Mouse (Mus musculus) neural tube, embryonic 11.5 days (tissue): ENCODE measurements at regions not wholly inside any gene's neighbourhood (a gene's known extent, or its start where the extent isn't known, plus 50 kb on each side); places are given as distances from the start of the nearest gene placed in this dataset.

Experiments used
- ATAC-seq: fragments of 200-750 bp; cut with Nextera tagmentation; 2 replicates; pipeline ENCODE4 v1.8.0; 2017; ENCODE audit warnings: moderate number of reproducible peaks, mild to moderate bottlenecking, moderate TSS enrichment, moderate library complexity; ENCODE audit not compliant: insufficient read depth, low FRiP score, low TSS enrichment
- DNase-seq: peaks from one replicate; pipeline ENCODE4 v3.0.0-alpha.2; 2015; ENCODE audit warnings: low spot score
- H3K27ac ChIP-seq: fragments of 300-500 bp; sonication (generic); 2 replicates; pipeline ENCODE4 v1.5.1; 2014; ENCODE audit warnings: low read depth, mild to moderate bottlenecking, low read length
- H3K27me3 ChIP-seq: fragments of 300-500 bp; sonication (generic); 2 replicates; pipeline ENCODE4 v1.6.1; 2014; ENCODE audit warnings: mild to moderate bottlenecking, low read length, mixed read lengths; ENCODE audit not compliant: control insufficient read depth, insufficient read depth
- H3K36me3 ChIP-seq: fragments of 300-500 bp; sonication (generic); 2 replicates; pipeline ENCODE4 v1.6.1; 2014; ENCODE audit warnings: mild to moderate bottlenecking, low read length, moderate library complexity, mixed read lengths; ENCODE audit not compliant: control insufficient read depth, insufficient read depth
- H3K4me1 ChIP-seq: fragments of 300-500 bp; sonication (generic); 2 replicates; pipeline ENCODE4 v1.6.1; 2014; ENCODE audit warnings: low read length, mixed read lengths; ENCODE audit not compliant: control insufficient read depth, insufficient read depth
- H3K4me2 ChIP-seq: fragments of 300-500 bp; sonication (generic); 2 replicates; pipeline ENCODE4 v1.6.1; 2014; ENCODE audit warnings: low read depth, mild to moderate bottlenecking, moderate library complexity
- H3K4me3 ChIP-seq: fragments of 300-500 bp; sonication (generic); 2 replicates; pipeline ENCODE4 v1.5.1; 2014; ENCODE audit warnings: low read depth, low read length
- H3K9ac ChIP-seq: fragments of 300-500 bp; sonication (generic); 2 replicates; pipeline ENCODE4 v1.6.1; 2014; ENCODE audit warnings: mild to moderate bottlenecking, low read length
- H3K9me3 ChIP-seq: fragments of 300-500 bp; sonication (generic); 2 replicates; pipeline ENCODE4 v1.6.1; 2016; ENCODE audit warnings: low read length; ENCODE audit not compliant: control insufficient read depth
- WGBS: fragments of 180-500 bp; shearing (Covaris S2); extraction: QIAGEN DNeasy Blood & Tissue Kit; methylation state at CpG from one replicate; pipeline ENCODE4 v1.1.7; 2014; 5-methylcytosine and 5-hydroxymethylcytosine counted together

GRCm38 (mm10) chr7:70505671-70506181 lies 139.2 kb upstream of the Nr2f2 start:
- ATAC-seq, result no peak
- H3K4me2 ChIP-seq, result no peak overlapping the region
- no peak for DNase-seq
- no peak overlapping the region for H3K4me3 ChIP-seq
- H3K4me1 ChIP-seq, result no peaks in the 10 kb centered on the region
- no peaks in the 10 kb centered on the region for H3K9me3 ChIP-seq
- no peak overlapping the region for H3K9ac ChIP-seq
- H3K27ac ChIP-seq, result no peak overlapping the region
- no peaks in the 10 kb centered on the region for H3K36me3 ChIP-seq
- no peaks in the 10 kb centered on the region for H3K27me3 ChIP-seq
- 3% methylated on average over 7 of the region's 7 CpGs for WGBS

DNA sequence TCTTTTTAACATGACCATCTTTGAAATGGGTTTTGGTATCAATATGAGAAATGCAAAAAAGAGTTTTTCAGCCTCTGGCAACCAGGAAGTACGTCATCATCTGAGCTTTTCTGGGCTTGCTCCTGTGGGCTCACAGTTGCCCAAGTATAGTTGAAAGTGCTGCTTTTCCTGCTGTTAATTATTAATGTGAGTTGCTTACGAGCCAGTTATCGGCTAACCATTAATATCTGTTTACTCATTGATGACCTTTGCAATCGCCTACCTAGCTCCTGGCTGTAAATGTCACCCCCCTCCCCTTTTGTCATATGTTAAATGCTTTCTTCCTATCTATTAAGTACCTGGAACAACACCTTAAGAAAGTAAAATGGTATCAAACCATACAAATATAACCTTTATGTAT lies 135.3 kb upstream of the Nr2f2 start:
- Histone ChIP-seq H3K4me3 (no peak overlapping the region), H3K36me3 (no peaks in the 10 kb centered on the region), H3K4me2 (no peak overlapping the region), H3K27me3 (no peaks in the 10 kb centered on the region), H3K9me3 (no peaks in the 10 kb centered on the region), H3K9ac (no peak overlapping the region), H3K4me1 (no peaks in the 10 kb centered on the region), H3K27ac (no peak overlapping the region)
- DNase-seq, result no peak
- WGBS, result 86% methylated on average over 4 of the region's 4 CpGs
- no peak for ATAC-seq

DNA sequence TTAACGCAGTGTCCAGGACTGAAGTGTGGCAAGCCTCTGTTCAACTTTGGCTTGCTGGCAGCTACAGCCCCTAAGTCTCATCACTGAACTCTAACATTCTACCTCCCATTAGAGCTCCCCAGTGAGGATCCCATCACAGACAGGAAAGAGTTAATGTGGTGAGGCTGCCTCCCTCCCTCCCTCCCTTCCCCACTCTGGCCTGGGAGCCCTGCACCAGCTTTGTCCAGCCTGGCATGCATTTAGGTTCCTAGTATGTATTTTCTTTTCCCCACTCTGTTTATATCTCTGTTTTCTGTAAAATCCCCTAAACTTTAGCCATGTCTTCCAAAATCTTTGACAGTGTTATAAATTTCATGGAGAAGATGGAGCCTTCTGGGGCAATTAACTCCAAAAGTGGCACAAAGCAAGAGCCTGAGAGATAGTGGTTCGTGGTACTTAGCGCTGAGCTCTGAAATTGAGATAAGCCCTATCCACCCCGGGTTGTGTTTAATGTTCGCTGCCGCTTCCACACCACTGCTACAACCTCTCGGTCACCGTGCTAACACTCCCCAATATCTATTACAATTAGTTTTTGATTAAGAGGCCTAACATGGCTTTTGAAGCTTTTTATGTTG lies 130.1 kb upstream of the Nr2f2 start:
- Histone ChIP-seq H3K9ac (no peak overlapping the region), H3K4me1 (no peaks in the 10 kb centered on the region), H3K27me3 (no peaks in the 10 kb centered on the region), H3K36me3 (no peaks in the 10 kb centered on the region), H3K9me3 (no peaks in the 10 kb centered on the region), H3K27ac (no peak overlapping the region), H3K4me2 (no peak overlapping the region), H3K4me3 (no peak overlapping the region)
- ATAC-seq (no peak), DNase-seq (no peak)
- WGBS, result 45% methylated on average over 8 of the region's 8 CpGs

GRCm38 (mm10) chr7:70484201-70484600 lies 117.7 kb upstream of the Nr2f2 start:
- Histone ChIP-seq H3K36me3 (no peaks in the 10 kb centered on the region), H3K9ac (no peak overlapping the region), H3K4me2 (no peak overlapping the region), H3K9me3 (no peaks in the 10 kb centered on the region), H3K4me1 (no peaks in the 10 kb centered on the region), H3K27me3 (no peaks in the 10 kb centered on the region), H3K27ac (no peak overlapping the region), H3K4me3 (no peak overlapping the region)
- ATAC-seq (no peak), DNase-seq (no peak)
- whole genome bisulfite sequencing, result 77% methylated on average over 2 of the region's 2 CpGs

DNA sequence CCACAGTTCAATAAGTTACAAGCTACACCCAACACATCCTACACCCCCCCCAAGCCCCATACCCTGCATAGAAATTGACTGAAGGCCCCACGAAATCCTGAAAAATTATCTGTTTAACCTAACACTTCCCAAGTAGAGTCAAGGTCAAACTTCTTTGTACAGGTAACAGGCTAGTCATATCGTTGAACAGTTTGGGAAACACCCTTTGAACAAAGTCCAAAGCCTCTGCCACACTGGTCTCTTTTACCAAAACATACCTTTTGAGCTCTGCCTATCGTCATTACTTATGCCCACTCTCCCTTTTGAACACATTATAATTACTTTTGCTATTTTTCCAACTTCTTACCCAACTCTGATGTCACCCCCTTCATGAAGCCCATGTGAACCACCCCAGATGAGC lies 117.0 kb upstream of the Nr2f2 start:
- H3K27ac ChIP-seq, result no peak overlapping the region
- ATAC-seq (no peak), DNase-seq (no peak)
- WGBS, result 88% methylated on average over 3 of the region's 3 CpGs
- no peak overlapping the region for H3K4me2 ChIP-seq
- H3K36me3 ChIP-seq, result no peaks in the 10 kb centered on the region
- no peaks in the 10 kb centered on the region for H3K9me3 ChIP-seq
- no peaks in the 10 kb centered on the region for H3K4me1 ChIP-seq
- no peaks in the 10 kb centered on the region for H3K27me3 ChIP-seq
- H3K9ac ChIP-seq, result no peak overlapping the region
- no peak overlapping the region for H3K4me3 ChIP-seq

DNA sequence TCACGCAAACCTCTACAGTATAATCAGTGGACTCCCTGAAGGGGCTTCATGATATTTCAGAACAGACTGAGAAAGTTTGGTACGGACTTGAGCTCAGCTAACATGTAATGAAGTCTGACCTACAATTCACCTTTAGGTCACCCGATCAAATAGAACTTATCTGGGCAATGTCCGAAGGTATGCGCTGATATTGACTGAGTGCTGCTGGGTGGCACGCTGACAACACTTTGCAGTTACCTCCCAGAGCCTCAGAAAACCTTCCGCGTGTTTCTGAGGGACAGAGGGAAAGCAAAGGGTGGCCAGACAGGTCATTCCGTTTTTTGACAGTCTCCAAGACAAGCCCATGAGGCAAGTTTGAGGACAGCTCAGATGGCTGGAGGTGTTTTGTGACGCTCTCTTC lies 115.3 kb upstream of the Nr2f2 start:
- 87% methylated on average over 10 of the region's 10 CpGs for WGBS
- ATAC-seq (no peak), DNase-seq (no peak)
- no peaks in the 10 kb centered on the region for H3K27me3 ChIP-seq
- H3K36me3 ChIP-seq, result no peaks in the 10 kb centered on the region
- H3K9me3 ChIP-seq, result no peaks in the 10 kb centered on the region
- no peak overlapping the region for H3K4me3 ChIP-seq
- no peaks in the 10 kb centered on the region for H3K4me1 ChIP-seq
- no peak overlapping the region for H3K4me2 ChIP-seq
- H3K27ac ChIP-seq, result no peak overlapping the region
- H3K9ac ChIP-seq, result no peak overlapping the region

GRCm38 (mm10) chr7:70472786-70473185 lies 106.3 kb upstream of the Nr2f2 start:
- H3K4me2 ChIP-seq, result no peak overlapping the region
- H3K36me3 ChIP-seq, result no peaks in the 10 kb centered on the region
- no peaks in the 10 kb centered on the region for H3K27me3 ChIP-seq
- ATAC-seq, result no peak
- no peaks in the 10 kb centered on the region for H3K4me1 ChIP-seq
- WGBS, result 81% methylated on average over 4 of the region's 4 CpGs
- no peaks in the 10 kb centered on the region for H3K9me3 ChIP-seq
- DNase-seq, result no peak
- H3K27ac ChIP-seq, result no peak overlapping the region
- no peak overlapping the region for H3K9ac ChIP-seq
- no peak overlapping the region for H3K4me3 ChIP-seq

GRCm38 (mm10) chr7:70470557-70470956 lies 104.0 kb upstream of the Nr2f2 start:
- H3K4me1 ChIP-seq, result no peaks in the 10 kb centered on the region
- no peak overlapping the region for H3K4me2 ChIP-seq
- H3K9ac ChIP-seq, result no peak overlapping the region
- 87% methylated on average over 2 of the region's 2 CpGs for WGBS
- H3K27me3 ChIP-seq, result no peaks in the 10 kb centered on the region
- ATAC-seq, result no peak
- H3K9me3 ChIP-seq, result no peaks in the 10 kb centered on the region
- H3K27ac ChIP-seq, result no peak overlapping the region
- H3K36me3 ChIP-seq, result no peaks in the 10 kb centered on the region
- no peak overlapping the region for H3K4me3 ChIP-seq
- no peak for DNase-seq

- ATAC-seq, result no peak
- 95% methylated on average over 4 of the region's 4 CpGs for WGBS
Observed at GRCm38 (mm10) chr7:70462131-70462530, 95.6 kb upstream of the Nr2f2 start.

More at GRCm38 (mm10) chr7:70462131-70462530, 95.6 kb upstream of the Nr2f2 start:
- Histone ChIP-seq H3K4me1 (no peaks in the 10 kb centered on the region), H3K4me3 (no peak overlapping the region), H3K9ac (no peak overlapping the region), H3K36me3 (no peaks in the 10 kb centered on the region), H3K9me3 (no peaks in the 10 kb centered on the region), H3K27ac (no peak overlapping the region), H3K27me3 (no peaks in the 10 kb centered on the region), H3K4me2 (no peak overlapping the region)
- no peak for DNase-seq
